Mouse (Mus musculus) ZHBTc4 (cell line): Measurements from ENCODE around the gene Reps1.

Source experiments
- DNase-seq: peaks from one replicate; pipeline ENCODE4 v3.0.0-alpha.2; 2011; ENCODE audit warnings: low read depth, low spot score

Gene Reps1

DNA sequence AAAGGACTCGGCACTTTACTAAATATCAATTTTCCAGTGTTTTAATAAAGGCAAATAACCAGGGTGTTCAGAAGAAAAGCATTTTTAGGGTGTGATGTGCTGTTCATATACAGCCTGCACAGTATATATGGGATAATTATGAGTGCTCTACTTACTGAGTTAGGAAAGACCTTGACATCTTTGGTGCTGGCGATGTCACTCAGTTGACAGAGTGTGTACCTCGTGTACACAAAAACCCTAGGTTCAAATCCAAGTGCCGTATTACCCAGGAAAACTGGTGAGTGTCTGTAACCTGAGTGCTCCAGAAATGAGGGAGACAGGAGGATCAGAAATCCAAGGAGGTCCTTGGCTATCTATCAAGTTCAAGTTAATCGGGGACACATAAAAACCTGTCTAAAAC, 84.0 kb downstream of the Reps1 start:
- no peak for DNase-seq

DNA sequence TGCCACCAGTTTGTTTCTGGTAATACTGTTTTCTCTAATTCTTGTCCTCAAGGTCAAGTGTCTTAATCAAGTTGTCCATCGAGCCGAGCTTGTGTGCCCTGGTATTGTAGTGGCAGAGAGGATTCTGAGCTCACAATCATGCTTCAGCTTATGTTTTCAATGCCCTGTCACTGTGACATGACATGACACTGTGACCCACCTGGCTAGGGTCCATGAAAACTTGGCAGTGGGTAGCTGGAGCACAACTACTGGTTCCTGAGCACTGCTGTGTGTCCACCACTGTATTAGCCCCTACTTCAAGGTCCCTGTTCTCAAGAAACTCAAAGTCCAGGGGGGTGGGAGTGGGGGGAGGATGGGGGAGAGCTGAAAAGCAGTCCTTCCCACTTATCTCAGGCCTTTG, 85.7 kb downstream of the Reps1 start:
- DNase-seq: no peak

DNA sequence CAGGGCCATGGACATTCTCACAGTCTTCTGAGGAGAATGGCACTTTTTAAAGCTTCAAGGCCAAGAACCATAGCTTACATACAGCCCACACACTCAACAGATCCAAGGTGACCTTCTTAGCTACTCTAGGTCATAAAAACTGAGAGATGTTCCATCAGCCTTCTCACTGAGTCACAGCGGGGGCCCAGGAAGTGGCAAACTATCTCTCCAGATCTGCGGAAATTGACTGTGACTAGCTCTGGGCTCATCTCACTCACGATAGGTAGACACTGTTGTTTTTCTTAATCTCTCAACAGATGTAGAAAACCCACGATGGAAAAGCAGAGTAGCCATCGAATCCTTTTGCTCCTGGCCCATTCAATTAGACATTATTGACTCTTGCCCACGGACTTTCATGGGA, 86.6 kb downstream of the Reps1 start:
- no peak for DNase-seq

DNA sequence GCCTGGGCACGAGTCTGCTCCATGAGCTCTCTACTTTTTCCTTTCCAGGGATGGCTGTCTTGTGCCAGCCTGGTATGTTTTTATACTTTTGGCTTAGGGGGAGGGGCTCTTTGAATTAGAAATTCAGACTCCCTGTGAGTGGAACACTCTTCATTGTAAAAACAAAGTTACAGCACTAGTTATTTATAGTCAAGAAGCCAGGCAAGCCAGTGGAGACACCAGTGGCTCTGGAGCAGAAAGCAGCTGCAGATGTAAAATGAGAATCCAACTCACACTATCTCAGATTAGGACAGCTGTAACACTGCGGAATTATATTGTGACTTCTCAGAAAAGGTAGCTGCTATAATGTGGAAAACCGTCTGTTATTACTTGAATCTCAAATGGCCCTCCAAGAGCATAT, 91.6 kb downstream of the Reps1 start:
- DNase-seq: no peak

DNA sequence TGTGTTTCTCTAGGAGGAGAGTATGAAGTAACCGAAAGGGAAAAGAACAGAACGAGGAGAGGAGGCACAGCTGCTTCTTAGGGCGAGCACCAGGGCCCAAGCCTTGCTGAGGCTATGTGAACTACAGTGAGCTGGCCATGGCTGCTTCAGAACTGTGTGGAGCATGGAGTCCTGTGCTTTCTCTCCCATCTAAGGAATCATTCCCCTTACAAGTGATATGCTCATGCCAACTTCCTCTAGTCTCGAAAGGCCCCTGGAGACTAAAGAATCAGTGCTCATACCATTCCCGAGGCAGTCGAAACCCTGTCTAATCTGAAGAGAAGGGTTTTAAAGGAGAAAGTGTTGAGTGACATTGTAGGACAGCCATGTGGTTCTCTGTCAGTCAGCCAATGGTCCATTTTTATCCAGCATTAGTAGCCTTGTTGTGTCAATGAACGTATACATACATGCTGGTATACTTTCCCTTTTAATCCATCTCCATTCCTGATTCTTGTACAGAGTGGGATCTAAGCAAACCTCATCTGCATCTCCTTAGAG, 106.8 kb downstream of the Reps1 start:
- DNase-seq: no peak
